Mouse (Mus musculus) limb, embryonic 13.5 days (tissue): ENCODE measurements at regions not wholly inside any gene's neighbourhood (a gene's known extent, or its start where the extent isn't known, plus 50 kb on each side); places are given as distances from the start of the nearest gene placed in this dataset.

Source experiments
- ATAC-seq: fragments of 200-750 bp; cut with Nextera tagmentation; 2 replicates; pipeline ENCODE4 v1.8.0; 2017; ENCODE audit warnings: low read depth, moderate number of reproducible peaks, moderate TSS enrichment; ENCODE audit not compliant: low FRiP score
- H3K27ac ChIP-seq: fragments of 300-500 bp; sonication (generic); 2 replicates; pipeline ENCODE4 v1.5.1; 2015; ENCODE audit warnings: inconsistent platforms, mild to moderate bottlenecking, moderate library complexity
- H3K27me3 ChIP-seq: fragments of 300-500 bp; sonication (generic); 2 replicates; pipeline ENCODE4 v1.6.1; 2015; ENCODE audit warnings: mild to moderate bottlenecking, inconsistent platforms
- H3K36me3 ChIP-seq: fragments of 300-500 bp; sonication (generic); 2 replicates; pipeline ENCODE4 v1.6.1; 2015; ENCODE audit warnings: inconsistent platforms, mild to moderate bottlenecking, moderate library complexity
- H3K4me1 ChIP-seq: fragments of 300-500 bp; sonication (generic); 2 replicates; pipeline ENCODE4 v1.6.1; 2015; ENCODE audit warnings: inconsistent platforms
- H3K4me2 ChIP-seq: fragments of 300-500 bp; sonication (generic); replicated peaks from 2 replicates; pipeline ENCODE4 v1.6.1; 2015; ENCODE audit warnings: inconsistent platforms, mild to moderate bottlenecking, moderate library complexity
- H3K4me3 ChIP-seq: fragments of 300-500 bp; sonication (generic); 2 replicates; pipeline ENCODE4 v1.5.1; 2015; ENCODE audit warnings: moderate library complexity, mild to moderate bottlenecking, inconsistent platforms
- H3K9ac ChIP-seq: fragments of 300-500 bp; sonication (generic); 2 replicates; pipeline ENCODE4 v1.6.1; 2015; ENCODE audit warnings: mild to moderate bottlenecking, inconsistent platforms
- H3K9me3 ChIP-seq: fragments of 300-500 bp; sonication (generic); 2 replicates; pipeline ENCODE4 v1.6.1; 2016; ENCODE audit warnings: inconsistent platforms
- WGBS: fragments of 180-500 bp; shearing (Covaris S2); methylation state at CpG from one replicate; pipeline ENCODE4 v1.1.7; 2015; 5-methylcytosine and 5-hydroxymethylcytosine counted together

DNA sequence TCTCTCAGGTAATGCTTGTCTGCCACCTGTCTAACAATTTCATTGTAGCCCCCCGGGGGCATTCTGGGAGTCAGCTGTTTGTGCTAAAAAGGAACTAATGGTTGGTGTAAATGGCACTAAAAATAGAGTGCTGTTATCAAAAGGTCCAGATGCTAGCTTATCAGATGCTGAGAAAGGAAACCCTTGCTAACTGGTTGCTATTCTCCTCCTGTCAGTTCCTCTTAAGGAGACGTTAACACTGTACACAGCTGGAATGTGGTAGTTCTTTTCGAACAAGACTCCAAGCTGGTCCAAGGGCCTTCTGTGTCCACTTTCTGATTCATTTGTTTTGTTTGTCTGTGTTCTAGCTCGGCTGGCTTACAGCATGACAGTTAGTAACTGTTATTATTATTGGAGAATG, 592.0 kb downstream of the Ofcc1 start:
- Histone ChIP-seq H3K27ac (no peak overlapping the region), H3K9me3 (no peaks in the 10 kb centered on the region), H3K4me1 (no peaks in the 10 kb centered on the region), H3K9ac (no peak overlapping the region), H3K4me2 (no peak overlapping the region), H3K4me3 (no peak overlapping the region), H3K27me3 (no peaks in the 10 kb centered on the region), H3K36me3 (no peaks in the 10 kb centered on the region)
- 56% methylated on average over 4 of the region's 4 CpGs for WGBS
- ATAC-seq: no peak

DNA sequence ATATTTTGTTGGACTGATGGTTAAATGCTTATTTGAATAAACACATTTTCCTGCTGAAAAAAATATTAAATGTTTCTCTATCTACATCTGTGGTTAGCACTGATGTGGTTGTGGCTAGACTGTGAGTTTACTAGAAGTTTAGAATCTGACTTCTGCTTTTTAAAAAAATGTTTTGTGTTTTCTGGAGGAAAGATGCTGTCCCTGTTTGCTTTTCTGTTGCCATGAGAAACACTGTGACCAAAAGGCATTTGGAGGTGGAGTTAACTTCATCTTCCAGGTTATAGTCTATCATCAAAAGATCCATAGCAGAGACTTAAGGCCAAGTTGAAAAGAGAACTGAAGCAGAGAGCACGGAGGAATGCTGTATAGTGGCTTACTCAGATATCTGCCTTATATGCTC, 594.4 kb downstream of the Ofcc1 start:
- ATAC-seq: no peak
- no peaks in the 10 kb centered on the region for H3K4me1 ChIP-seq
- no peaks in the 10 kb centered on the region for H3K27me3 ChIP-seq
- no peak overlapping the region for H3K4me2 ChIP-seq
- no peak overlapping the region for H3K4me3 ChIP-seq
- H3K9ac ChIP-seq: no peak overlapping the region
- H3K9me3 ChIP-seq: no peaks in the 10 kb centered on the region
- 91% methylated on average over 1 of the region's 1 CpGs for WGBS
- H3K27ac ChIP-seq: no peak overlapping the region
- H3K36me3 ChIP-seq: no peaks in the 10 kb centered on the region
